ENCODE assay signal across 9 mouse cellular contexts in the genomic region with DNA sequence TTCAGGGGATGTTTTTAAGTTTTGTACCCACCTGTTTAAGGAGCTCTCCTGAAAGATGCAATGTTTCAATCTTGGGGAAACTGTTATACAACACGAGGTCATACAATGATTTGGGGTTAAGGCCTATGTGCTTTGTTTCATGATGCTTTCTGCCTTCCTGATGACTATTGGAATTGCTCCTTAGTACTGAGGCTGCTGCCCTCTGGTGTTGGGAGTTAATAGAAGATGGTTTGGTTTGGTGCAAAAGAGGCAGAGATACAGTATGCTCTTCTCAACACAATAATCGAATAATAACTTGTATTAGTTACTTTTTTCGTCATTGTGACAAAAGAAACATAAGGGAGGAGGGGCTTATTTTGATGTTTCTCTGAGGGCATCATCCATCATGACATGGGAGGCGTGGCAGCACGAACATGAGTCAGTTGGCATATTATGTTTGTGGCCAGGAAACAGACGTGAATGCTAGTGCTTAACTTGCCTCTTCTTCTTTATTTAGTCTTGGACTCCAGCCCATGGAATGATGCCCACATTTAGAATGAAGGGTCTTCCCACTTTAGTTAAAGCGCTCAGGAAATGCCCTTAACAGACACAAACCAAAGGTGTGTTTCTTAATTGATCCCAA. TPM values are rescaled to one million over a fixed set of nuclear protein-coding genes. Genes with fewer than 3 reads are reported as not detected.
DNase-seq lines count a peak whose midpoint lies in the region; ATAC-seq and TF ChIP-seq lines count a peak whose summit lies in the region.
"Had no signal": no experiment of that assay in that cellular context is flagged by ENCODE, and none has a peak within 500 bp of the region (broad histone marks: within the 10 kb centered on the region; RNA-seq: fewer than 3 reads in every experiment).

No protein-coding gene starts in this region.

- H3K4me2 ChIP-seq in kidney, embryonic 15.5 days: no peak overlapping the region
- H3K4me2 ChIP-seq: neural tube, embryonic 13.5 days had no signal

- H3K27ac ChIP-seq in gastrocnemius, adult 2 months: no peak overlapping the region
- no peak overlapping the region for H3K27ac ChIP-seq in kidney, embryonic 15.5 days
- H3K27ac ChIP-seq: neural tube, embryonic 13.5 days had no signal

- H3K4me1 ChIP-seq in kidney, embryonic 15.5 days: peaks cover 4% of the 10 kb centered on the region; the same call in 1 of the 2 replicates

- intact Hi-C loops in gastrocnemius, adult 2 months (cut with DNase I): loop anchor here (1.0 kb wide), 1 partner anchor 43 kb away; no protein-coding TSS in a partner anchor
- intact Hi-C loops in gastrocnemius, postnatal 36 days (cut with DNase I): loop anchor here (2.0 kb wide), 1 partner anchor 44 kb away; no protein-coding TSS in a partner anchor

- 65% methylated on average over 7 of the region's 7 CpGs for WGBS in kidney, embryonic 15.5 days

- 0 out of 2 replicates have a peak, but pooled peaks have one; percentile 12 for ATAC-seq in kidney, embryonic 15.5 days (replicated peaks; ENCODE audit: low FRiP score)

- no peaks in the 10 kb centered on the region for H3K9me3 ChIP-seq in kidney, embryonic 15.5 days (replicated peaks)
- H3K9me3 ChIP-seq: neural tube, embryonic 13.5 days had no signal

- no peak overlapping the region for H3K9ac ChIP-seq in kidney, embryonic 15.5 days
- H3K9ac ChIP-seq: neural tube, embryonic 13.5 days had no signal

- peak; percentile 74 for TF ChIP-seq CTCF in gastrocnemius, adult 2 months (IDR thresholded peaks at IDR 0.05)

- H3K27me3 ChIP-seq in kidney, embryonic 15.5 days: no peaks in the 10 kb centered on the region
- H3K27me3 ChIP-seq: neural tube, embryonic 13.5 days had no signal

- DNase-seq in gastrocnemius, adult 2 months: peak; percentile 23
- DNase-seq in gastrocnemius, postnatal 36 days: no peak
- peak; percentile 31 for DNase-seq in urinary bladder, postnatal 25 days (ENCODE audit: low spot score)
- DNase-seq in urinary bladder, adult 18-20 months (ENCODE audit: low spot score in 2 of 2): no peak
- DNase-seq in cerebellum, postnatal 25 days: peak; percentile 38 to 72
- peak; percentile 86 for DNase-seq in lung, postnatal 36 days
- no peak for DNase-seq in ovary, adult 18-20 months (ENCODE audit: low spot score)

- no peak overlapping the region for H3K4me3 ChIP-seq in gastrocnemius, adult 2 months
- no peak overlapping the region for H3K4me3 ChIP-seq in kidney, embryonic 15.5 days (replicated peaks)
- H3K4me3 ChIP-seq: neural tube, embryonic 13.5 days had no signal

- H3K36me3 ChIP-seq in kidney, embryonic 15.5 days: no peaks in the 10 kb centered on the region
- H3K36me3 ChIP-seq: neural tube, embryonic 13.5 days had no signal

RNA-seq across cellular contexts. Expression of a gene that starts 7.2 kb away (rescaled TPM):
- 10 to 100 TPM; 16.0 to 19.3 TPM for total RNA-seq in gastrocnemius, adult 2 months (2021)
- total RNA-seq in gastrocnemius, postnatal 36 days (2021): 10 to 100 TPM; 18.3 to 18.7 TPM
- 3.8 and 4.4 TPM in 2 replicates for polyA plus RNA-seq in kidney, embryonic 15.5 days (2015; fragmentation: Nextera tagmentation; extraction: Ambion mirVana)

RNA-seq across cellular contexts. Expression of a gene that starts 50.9 kb away (rescaled TPM):
- total RNA-seq in gastrocnemius, adult 2 months (2021): under 1 TPM in 1 of 2 experiments, not detected in 1; 0.20 TPM
- total RNA-seq in gastrocnemius, postnatal 36 days (2021): under 1 TPM; 0.32 to 0.36 TPM
- 7.7 TPM in 2 replicates for polyA plus RNA-seq in kidney, embryonic 15.5 days (2015; fragmentation: Nextera tagmentation; extraction: Ambion mirVana)

RNA-seq across cellular contexts. Expression of a gene that starts 58.1 kb away (rescaled TPM):
- under 1 TPM in 1 of 2 experiments, not detected in 1; 0.59 TPM for total RNA-seq in gastrocnemius, adult 2 months (2021)
- total RNA-seq in gastrocnemius, postnatal 36 days (2021): 1 to 10 TPM in 1 of 2 experiments, under 1 TPM in 1; 0.61 to 1.5 TPM
- 5.1 and 5.9 TPM in 2 replicates for polyA plus RNA-seq in kidney, embryonic 15.5 days (2015; fragmentation: Nextera tagmentation; extraction: Ambion mirVana)

Comparison
In these comparisons a context has a peak if more than half of its experiments do, and no peak if none do; other contexts are left out.
1. DNase-seq: peak in gastrocnemius, adult 2 months (single experiment), urinary bladder, postnatal 25 days (single experiment), cerebellum, postnatal 25 days (2 of 2) and lung, postnatal 36 days (single experiment); none in gastrocnemius, postnatal 36 days (0 of 2), urinary bladder, adult 18-20 months (0 of 2) and ovary, adult 18-20 months (single experiment).